Mouse (Mus musculus): ENCODE data around the gene Isg20.

DNA sequence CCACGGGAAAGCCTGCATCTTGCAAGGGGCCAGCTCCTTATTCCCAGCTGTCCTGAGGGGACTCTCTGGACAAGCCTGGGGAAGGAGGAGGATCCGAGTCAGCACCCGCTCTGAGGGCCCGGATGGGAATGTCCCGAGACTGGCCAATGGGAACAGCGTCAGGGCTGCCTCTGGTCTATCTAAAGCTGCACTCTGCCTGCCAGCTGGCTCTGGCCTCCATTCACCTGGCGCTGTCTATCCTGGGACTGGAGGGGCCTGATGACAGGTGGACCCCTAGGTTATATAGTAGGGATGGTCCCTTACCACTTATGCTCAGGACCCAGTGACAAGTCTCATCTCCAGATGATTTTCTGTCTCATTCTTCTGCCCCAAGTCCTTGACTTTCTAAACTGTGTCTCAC is 11.6 kb downstream of the Isg20 start:
- TF ChIP-seq POLR2A (IDR thresholded peaks at IDR 0.05; ENCODE audit: borderline replicate concordance, extremely low read depth, insufficient read depth, insufficient read length, poor library complexity, severe bottlenecking): no peak
- no peak for TF ChIP-seq CTCF (IDR thresholded peaks at IDR 0.05; ENCODE audit: borderline replicate concordance, extremely low read depth, insufficient read depth, insufficient read length)

All from brain, embryonic 14.5 days (tissue).